Mouse (Mus musculus) G1E (cell line): ENCODE data around the gene Tspan13. TPM values are rescaled to one million over a fixed set of nuclear protein-coding genes. Genes with fewer than 3 reads are reported as not detected.

Source experiments
- ATAC-seq: 2 replicates; pipeline ENCODE4 v1.8.0; 2016; ENCODE audit warnings: mild to moderate bottlenecking; ENCODE audit not compliant: insufficient number of reproducible peaks, poor library complexity, low FRiP score, severe bottlenecking; ENCODE audit errors: extremely low read depth
- DNase-seq: peaks from one replicate; pipeline ENCODE4 v3.0.0; 2012; ENCODE audit warnings: low spot score
- H3K27me3 ChIP-seq: 2 replicates; pipeline ENCODE4 v1.6.1; 2012; ENCODE audit warnings: mild to moderate bottlenecking, low read length, inconsistent platforms; ENCODE audit not compliant: insufficient read depth
- H3K36me3 ChIP-seq: replicated peaks from 2 replicates; pipeline ENCODE3; 2012; ENCODE audit warnings: mild to moderate bottlenecking, inconsistent platforms
- H3K4me1 ChIP-seq: 2 replicates; pipeline ENCODE4 v1.6.1; 2012; ENCODE audit warnings: low read depth, low read length, inconsistent platforms, mixed read lengths; ENCODE audit not compliant: insufficient read depth
- H3K4me3 ChIP-seq: 2 replicates; pipeline ENCODE4 v1.5.1; 2012; ENCODE audit warnings: low read depth, mild to moderate bottlenecking, inconsistent platforms, low read length, moderate library complexity, mixed read lengths
- H3K9me3 ChIP-seq: replicated peaks from 2 replicates; pipeline ENCODE4 v1.6.1; 2012; ENCODE audit warnings: inconsistent platforms
- CTCF ChIP-seq: IDR thresholded peaks from 2 replicates; pipeline ENCODE4 v1.5.1; 2012; ENCODE audit warnings: low read depth, low read length, inconsistent platforms, mixed read lengths
- GATA1 ChIP-seq: IDR thresholded peaks from 2 replicates; pipeline ENCODE4 v1.6.1; 2012; ENCODE audit warnings: borderline replicate concordance, low read length, inconsistent platforms, mixed read lengths
- GATA2 ChIP-seq: IDR thresholded peaks from 2 replicates; pipeline ENCODE4 v1.6.1; 2012; ENCODE audit warnings: low read depth, low read length, inconsistent platforms, borderline replicate concordance
- POLR2AphosphoS5 ChIP-seq: IDR thresholded peaks from 2 replicates; pipeline ENCODE4 v1.6.1; 2012; ENCODE audit warnings: low read depth, low read length, inconsistent platforms; ENCODE audit not compliant: insufficient replicate concordance
- TAL1 ChIP-seq: conservative IDR thresholded peaks from 2 replicates; pipeline ENCODE4 v1.6.1; 2012; ENCODE audit warnings: low read depth, low read length, inconsistent platforms, mixed read lengths
- polyA plus RNA-seq: library from polyadenylated mRNA; stranded (reverse); fragments of >175 nt; gene quantifications from 2 replicates; pipeline ENCODE4 v1.2.3, GENCODE M21; 2012
- total RNA-seq, 2 experiments: library from RNA; stranded (forward) in 1 of 2; stranded (reverse) in 1 of 2; fragments of 200-1000 nt in 1 of 2; fragments of >200 nt in 1 of 2; fragmentation: Nextera tagmentation in 1 of 2; gene quantifications; 2 replicates each; pipeline ENCODE4 v1.2.3; 2014 to 2017

The Tspan13 gene
- total and polyA plus RNA-seq, 3 experiments = 0.08 TPM; not detected in 2

DNA sequence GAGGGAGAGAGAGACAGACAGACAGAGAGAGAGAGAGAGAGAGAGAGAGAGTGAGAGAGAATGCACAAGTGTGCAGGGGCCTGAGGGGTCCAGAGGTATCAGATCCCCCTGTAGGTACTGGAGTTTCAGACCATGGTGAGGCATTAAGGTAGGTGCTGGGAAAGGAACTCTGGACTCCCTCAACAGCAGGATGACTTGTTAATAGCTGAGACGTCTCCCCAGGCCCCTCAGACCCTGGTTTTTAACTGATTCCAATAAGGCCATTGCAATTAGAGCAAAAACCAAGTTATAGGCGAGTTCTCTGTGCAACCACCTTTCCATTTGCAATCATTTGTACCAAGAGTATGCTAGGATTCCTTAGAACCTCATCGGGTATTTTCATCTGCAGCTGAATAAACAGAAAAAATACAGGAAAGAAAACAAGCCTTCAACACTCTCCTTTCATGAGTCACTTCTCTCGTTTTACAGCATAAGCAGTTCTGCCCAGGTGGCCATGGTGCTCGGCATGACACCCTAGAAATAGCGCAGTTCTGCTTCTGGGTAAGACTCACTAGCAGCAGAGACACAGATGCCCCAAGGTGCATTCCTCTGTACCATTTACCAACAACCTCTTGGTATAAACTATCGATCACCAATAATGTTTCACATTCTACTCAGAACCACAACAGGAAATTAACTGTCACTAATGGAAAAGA, 28.9 kb downstream of the Tspan13 start:
- Histone ChIP-seq H3K4me3 (no peak overlapping the region), H3K9me3 (peaks cover 7% of the 10 kb centered on the region; the same call in 1 of the 2 replicates), H3K27me3 (no peaks in the 10 kb centered on the region), H3K4me1 (0 out of 2 replicates have a peak, but pooled peaks cover 3% of the 10 kb centered on the region), H3K36me3 (no peaks in the 10 kb centered on the region)
- ATAC-seq (no peak), DNase-seq (no peak)
- TF ChIP-seq TAL1 (no peak), GATA1 (no peak), POLR2AphosphoS5 (no peak), GATA2 (no peak), CTCF (no peak)

DNA sequence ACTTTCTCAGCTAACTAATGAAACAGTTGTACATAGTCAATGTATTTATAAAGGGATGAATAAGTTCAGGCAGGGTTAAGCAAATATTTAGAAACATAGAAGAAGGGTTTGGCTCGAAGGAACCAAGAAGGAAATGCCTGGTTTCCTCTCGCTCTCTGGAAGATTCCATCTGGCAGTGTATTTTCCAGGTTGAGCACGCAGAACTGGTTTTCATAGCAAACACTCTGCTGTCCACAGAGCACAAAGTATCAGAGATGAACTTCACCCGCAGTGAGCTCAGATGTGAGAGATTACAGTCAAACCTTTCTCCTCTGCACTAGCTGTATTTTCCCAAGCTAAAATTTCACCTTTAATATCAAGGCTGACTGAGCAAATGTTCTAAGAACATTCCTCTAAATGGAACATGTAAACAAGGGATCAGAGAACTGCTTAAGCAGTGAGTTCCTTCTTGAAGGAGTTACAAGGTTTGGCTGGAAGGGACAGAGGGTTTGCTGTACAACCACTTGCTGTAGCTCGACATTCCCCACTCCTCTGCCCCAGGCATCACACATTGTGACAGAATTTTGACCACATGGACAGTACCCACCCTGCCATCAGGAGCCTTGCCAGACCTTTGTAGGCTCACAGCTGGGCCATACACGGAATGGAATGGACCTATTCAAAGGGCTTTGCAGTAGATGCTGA, 33.8 kb downstream of the Tspan13 start:
- TF ChIP-seq POLR2AphosphoS5 (no peak), GATA2 (no peak), CTCF (no peak), GATA1 (no peak), TAL1 (no peak)
- ATAC-seq = no peak

DNA sequence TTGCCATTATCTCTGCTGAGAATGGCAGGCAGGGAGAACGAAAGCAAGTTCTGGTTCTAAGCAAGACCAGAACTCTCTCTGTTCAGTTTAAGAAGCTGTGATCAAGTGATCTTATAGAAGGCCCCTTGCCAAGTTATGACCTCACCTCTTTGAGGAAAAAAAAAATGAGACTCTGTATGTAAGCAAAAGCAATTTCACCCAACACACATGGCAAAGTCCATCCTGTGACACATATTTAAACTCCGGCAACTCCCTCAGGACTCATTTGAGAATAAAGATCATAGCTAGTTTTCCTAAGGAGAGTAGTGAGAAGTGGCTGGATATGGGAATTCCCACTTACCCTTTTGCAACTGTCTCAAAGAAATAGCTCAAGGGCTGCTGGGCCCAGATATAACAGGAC, 34.7 kb downstream of the Tspan13 start:
- H3K27me3 ChIP-seq = no peaks in the 10 kb centered on the region
- no peaks in the 10 kb centered on the region for H3K4me1 ChIP-seq
- ATAC-seq (no peak), DNase-seq (no peak)
- TF ChIP-seq GATA2 (no peak), POLR2AphosphoS5 (no peak), CTCF (no peak), TAL1 (no peak), GATA1 (no peak)
- H3K4me3 ChIP-seq = no peak overlapping the region
- H3K9me3 ChIP-seq = no peaks in the 10 kb centered on the region; the same call in 1 of the 2 replicates
- no peaks in the 10 kb centered on the region for H3K36me3 ChIP-seq

More for the DNA sequence above, 33.8 kb downstream of the Tspan13 start:
- no peaks in the 10 kb centered on the region; the same call in 1 of the 2 replicates for H3K9me3 ChIP-seq
- no peaks in the 10 kb centered on the region for H3K27me3 ChIP-seq
- H3K36me3 ChIP-seq = no peaks in the 10 kb centered on the region
- no peaks in the 10 kb centered on the region for H3K4me1 ChIP-seq
- no peak for DNase-seq
- H3K4me3 ChIP-seq = no peak overlapping the region

DNA sequence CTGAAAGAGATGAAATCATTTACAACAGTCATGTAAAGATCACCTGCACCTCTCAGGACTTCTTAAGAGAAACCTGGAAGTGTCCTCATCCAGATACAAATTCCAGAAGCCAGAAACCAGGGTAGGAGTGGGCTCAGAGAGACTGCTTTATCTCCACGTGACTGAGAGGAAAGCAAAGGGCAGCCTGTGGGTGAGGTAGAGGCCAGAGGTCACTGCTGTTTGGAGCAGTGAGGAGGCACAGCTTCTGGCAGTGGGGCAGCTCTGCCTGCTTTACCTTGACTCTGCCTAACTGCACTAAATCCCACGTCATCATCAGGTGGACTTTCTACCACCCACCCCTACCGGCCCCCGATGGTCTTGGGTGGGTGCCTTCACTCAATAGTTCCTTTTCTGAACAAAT, 37.6 kb downstream of the Tspan13 start:
- DNase-seq (no peak), ATAC-seq (no peak)
- H3K4me1 ChIP-seq = no peaks in the 10 kb centered on the region
- no peak overlapping the region for H3K4me3 ChIP-seq
- no peak for TF ChIP-seq POLR2AphosphoS5
- no peak for TF ChIP-seq GATA2
- no peak for TF ChIP-seq TAL1
- TF ChIP-seq CTCF = no peak
- no peak for TF ChIP-seq GATA1
- no peaks in the 10 kb centered on the region for H3K27me3 ChIP-seq
- no peaks in the 10 kb centered on the region for H3K36me3 ChIP-seq
- peaks cover 4% of the 10 kb centered on the region; the same call in 1 of the 2 replicates for H3K9me3 ChIP-seq

GRCm38 (mm10) chr12:35995799-35996198, 46.5 kb downstream of the Tspan13 start:
- no peak overlapping the region for H3K4me3 ChIP-seq
- peak; percentile 48; the same call in 1 of the 2 replicates for TF ChIP-seq CTCF
- TF ChIP-seq GATA2 = no peak
- no peaks in the 10 kb centered on the region for H3K27me3 ChIP-seq
- peak; percentile 4 for DNase-seq
- ATAC-seq = no peak
- no peaks in the 10 kb centered on the region for H3K36me3 ChIP-seq
- H3K4me1 ChIP-seq = no peaks in the 10 kb centered on the region
- 0 out of 2 replicates have a peak, but pooled peaks cover 3% of the 10 kb centered on the region for H3K9me3 ChIP-seq

DNA sequence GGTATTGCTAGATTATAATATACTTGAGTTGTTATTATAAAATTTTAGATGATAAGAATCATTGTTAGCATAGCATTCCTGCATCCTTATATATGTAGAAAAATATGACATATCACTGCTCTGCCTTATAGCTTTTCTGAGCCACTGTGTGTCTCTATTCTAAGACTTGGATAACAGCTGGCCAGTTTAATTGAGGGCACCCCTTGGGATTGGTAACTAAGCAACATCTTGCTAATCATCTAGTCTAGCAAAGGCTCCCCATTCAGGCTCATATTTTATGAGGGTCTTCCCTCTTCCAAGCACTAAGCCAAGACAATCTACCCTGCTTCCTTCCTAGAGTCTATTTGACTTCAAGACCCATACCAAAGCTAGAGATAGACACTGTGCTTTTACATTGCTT, 48.2 kb downstream of the Tspan13 start:
- Histone ChIP-seq H3K27me3 (no peaks in the 10 kb centered on the region), H3K4me1 (no peaks in the 10 kb centered on the region), H3K4me3 (no peak overlapping the region), H3K9me3 (0 out of 2 replicates have a peak, but pooled peaks cover 3% of the 10 kb centered on the region), H3K36me3 (no peaks in the 10 kb centered on the region)
- ATAC-seq = no peak
- TF ChIP-seq GATA1 = no peak
- TF ChIP-seq POLR2AphosphoS5 = no peak
- TF ChIP-seq TAL1 = no peak
- TF ChIP-seq GATA2 = no peak
- no peak for DNase-seq
